Mouse (Mus musculus): ENCODE results near the gene Hcn2.
"Not testable (repeated sequence)": the region's sequence is repeated elsewhere in the genome, so short reads cannot be mapped to it uniquely, and the experiment has no call there.

The Hcn2 gene

GRCm38 (mm10) chr10:79743161-79743560 lies 26.7 kb downstream of the Hcn2 start:
- DNase-seq (ENCODE audit: low read depth in 1 of 2, low spot score in 2 of 2), result no peak

GRCm38 (mm10) chr10:79743650-79744365 lies 27.4 kb downstream of the Hcn2 start:
- DNase-seq (ENCODE audit: low read depth in 1 of 2, low spot score in 2 of 2), result no peak

GRCm38 (mm10) chr10:79745411-79745810 lies 29.0 kb downstream of the Hcn2 start:
- DNase-seq (ENCODE audit: low read depth in 1 of 2, low spot score in 2 of 2), result no peak

GRCm38 (mm10) chr10:79745898-79746773 lies 29.7 kb downstream of the Hcn2 start, which contains the start of gene Polrmt:
TSS of gene Polrmt (minus strand) at chr10:79746581.
- peak; percentile 89 to 91 for DNase-seq (ENCODE audit: low read depth in 1 of 2, low spot score in 2 of 2)

- DNase-seq (ENCODE audit: low read depth in 1 of 2, low spot score in 2 of 2), result no peak
These were observed 30.3 kb downstream of the Hcn2 start for GRCm38 (mm10) chr10:79746774-79747151.

GRCm38 (mm10) chr10:79748496-79748895 lies 32.1 kb downstream of the Hcn2 start:
- DNase-seq (ENCODE audit: low read depth in 1 of 2, low spot score in 2 of 2), result no peak

- no peak for DNase-seq (ENCODE audit: low read depth in 1 of 2, low spot score in 2 of 2)
These were observed 38.6 kb downstream of the Hcn2 start, which contains the start of gene Fgf22 for GRCm38 (mm10) chr10:79754856-79755516. TSS of gene Fgf22 (plus strand) at chr10:79755076.

- DNase-seq (ENCODE audit: low read depth in 1 of 2, low spot score in 2 of 2), result no peak
These were observed 39.4 kb downstream of the Hcn2 start for GRCm38 (mm10) chr10:79755854-79756253.

GRCm38 (mm10) chr10:79756660-79757059 lies 40.2 kb downstream of the Hcn2 start:
- no peak for DNase-seq (ENCODE audit: low read depth in 1 of 2, low spot score in 2 of 2)

- DNase-seq (ENCODE audit: low read depth in 1 of 2, low spot score in 2 of 2), result not testable (repeated sequence)
These were observed 43.2 kb downstream of the Hcn2 start for GRCm38 (mm10) chr10:79759675-79760074.

GRCm38 (mm10) chr10:79760603-79761143 lies 44.2 kb downstream of the Hcn2 start:
- no peak for DNase-seq (ENCODE audit: low read depth in 1 of 2, low spot score in 2 of 2)

- DNase-seq (ENCODE audit: low read depth in 1 of 2, low spot score in 2 of 2), result no peak
These were observed 46.4 kb downstream of the Hcn2 start for GRCm38 (mm10) chr10:79762875-79763274.

GRCm38 (mm10) chr10:79764234-79764633 lies 47.8 kb downstream of the Hcn2 start:
- no peak for DNase-seq (ENCODE audit: low read depth in 1 of 2, low spot score in 2 of 2)

GRCm38 (mm10) chr10:79765228-79765745 lies 48.9 kb downstream of the Hcn2 start:
- DNase-seq (ENCODE audit: low read depth in 1 of 2, low spot score in 2 of 2), result no peak

- no peak for DNase-seq (ENCODE audit: low read depth in 1 of 2, low spot score in 2 of 2)
These were observed 49.6 kb downstream of the Hcn2 start for GRCm38 (mm10) chr10:79766001-79766507.

GRCm38 (mm10) chr10:79766508-79767325 lies 50.3 kb downstream of the Hcn2 start, which contains the start of gene Rnf126:
TSS of gene Rnf126 (minus strand) at chr10:79766952.
- DNase-seq (ENCODE audit: low read depth in 1 of 2, low spot score in 2 of 2), result peak; percentile 99 to 100

GRCm38 (mm10) chr10:79767372-79768244 lies 51.2 kb downstream of the Hcn2 start:
- peak; percentile 36 to 42 for DNase-seq (ENCODE audit: low read depth in 1 of 2, low spot score in 2 of 2)

GRCm38 (mm10) chr10:79768400-79768799 lies 52.0 kb downstream of the Hcn2 start:
- DNase-seq (ENCODE audit: low read depth in 1 of 2, low spot score in 2 of 2), result no peak

- DNase-seq (ENCODE audit: low read depth in 1 of 2, low spot score in 2 of 2), result no peak
These were observed 52.9 kb downstream of the Hcn2 start for GRCm38 (mm10) chr10:79769329-79769728.

Data from monocyte, adult 2 months (primary cell).